Mouse (Mus musculus) intestine, embryonic 16.5 days (tissue): ENCODE data around the gene Cmtm4. TPM values are rescaled to one million over a fixed set of nuclear protein-coding genes. Genes with fewer than 3 reads are reported as not detected.

Experiments used
- ATAC-seq: fragments of 200-750 bp; cut with Nextera tagmentation; 2 replicates; pipeline ENCODE4 v1.8.0; 2017; ENCODE audit warnings: moderate TSS enrichment, moderate library complexity
- H3K27ac ChIP-seq: fragments of 300-500 bp; sonication (generic); 2 replicates; pipeline ENCODE4 v1.5.1; 2014; ENCODE audit warnings: mild to moderate bottlenecking, low read length
- H3K27me3 ChIP-seq: fragments of 300-500 bp; sonication (generic); replicated peaks from 2 replicates; pipeline ENCODE4 v1.6.1; 2014; ENCODE audit warnings: low read length, control low read depth, mixed read lengths; ENCODE audit not compliant: control insufficient read depth, insufficient read depth
- H3K36me3 ChIP-seq: fragments of 300-500 bp; sonication (generic); 2 replicates; pipeline ENCODE4 v1.6.1; 2014; ENCODE audit warnings: low read length, control low read depth; ENCODE audit not compliant: control insufficient read depth, insufficient read depth
- H3K4me1 ChIP-seq: fragments of 300-500 bp; sonication (generic); 2 replicates; pipeline ENCODE4 v1.6.1; 2014; ENCODE audit warnings: low read length, control low read depth, mixed read lengths; ENCODE audit not compliant: control insufficient read depth, insufficient read depth
- H3K4me2 ChIP-seq: fragments of 300-500 bp; sonication (generic); 2 replicates; pipeline ENCODE4 v1.6.1; 2014; ENCODE audit warnings: low read depth, low read length, control low read depth
- H3K4me3 ChIP-seq: fragments of 300-500 bp; sonication (generic); 2 replicates; pipeline ENCODE4 v1.5.1; 2014; ENCODE audit warnings: mild to moderate bottlenecking, low read length
- H3K9ac ChIP-seq: fragments of 300-500 bp; sonication (generic); 2 replicates; pipeline ENCODE4 v1.6.1; 2014; ENCODE audit warnings: low read depth, low read length
- H3K9me3 ChIP-seq: fragments of 300-500 bp; sonication (generic); 2 replicates; pipeline ENCODE4 v1.6.1; 2016; ENCODE audit warnings: low read length, control low read depth; ENCODE audit not compliant: control insufficient read depth
- WGBS: fragments of 180-500 bp; shearing (Covaris S2); extraction: QIAGEN DNeasy Blood & Tissue Kit; methylation state at CpG from one replicate; pipeline ENCODE4 v1.1.7; 2014; 5-methylcytosine and 5-hydroxymethylcytosine counted together
- polyA plus RNA-seq: library from polyadenylated mRNA; unstranded; fragments of >200 nt; fragmentation: Nextera tagmentation; extraction: Ambion mirVana; gene quantifications from 2 replicates; pipeline ENCODE4 v1.2.1, GENCODE M21; 2015

Gene Cmtm4
- polyA plus RNA-seq, 1 experiment from 2014 or later = 4.2 TPM

DNA sequence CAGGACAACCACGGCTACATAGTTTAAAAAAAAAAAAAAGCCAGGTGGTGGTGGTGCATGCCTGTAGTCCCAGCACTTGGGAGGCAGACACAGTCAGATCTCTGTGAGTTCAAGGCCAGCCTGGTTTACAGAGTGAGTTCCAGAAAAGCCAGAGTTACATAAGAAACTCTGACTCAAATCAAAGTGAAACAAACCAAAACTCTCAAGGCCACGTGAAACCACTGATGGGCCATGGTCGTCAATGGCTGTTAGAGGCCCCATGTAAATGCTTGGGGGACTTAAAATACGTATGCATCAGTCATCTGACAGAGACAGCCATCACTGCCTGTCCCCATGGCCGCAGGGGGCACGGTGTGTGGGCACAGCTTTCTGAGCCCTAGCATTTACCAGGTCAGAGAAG, 24.5 kb downstream of the Cmtm4 start:
- Histone ChIP-seq H3K27me3 (no peaks in the 10 kb centered on the region), H3K4me3 (no peak overlapping the region), H3K4me2 (no peak overlapping the region), H3K36me3 (no peaks in the 10 kb centered on the region), H3K9me3 (no peaks in the 10 kb centered on the region), H3K27ac (no peak overlapping the region), H3K4me1 (peaks cover 49% of the 10 kb centered on the region), H3K9ac (no peak overlapping the region)
- no peak for ATAC-seq
- 84% methylated on average over 6 of the region's 6 CpGs for WGBS

DNA sequence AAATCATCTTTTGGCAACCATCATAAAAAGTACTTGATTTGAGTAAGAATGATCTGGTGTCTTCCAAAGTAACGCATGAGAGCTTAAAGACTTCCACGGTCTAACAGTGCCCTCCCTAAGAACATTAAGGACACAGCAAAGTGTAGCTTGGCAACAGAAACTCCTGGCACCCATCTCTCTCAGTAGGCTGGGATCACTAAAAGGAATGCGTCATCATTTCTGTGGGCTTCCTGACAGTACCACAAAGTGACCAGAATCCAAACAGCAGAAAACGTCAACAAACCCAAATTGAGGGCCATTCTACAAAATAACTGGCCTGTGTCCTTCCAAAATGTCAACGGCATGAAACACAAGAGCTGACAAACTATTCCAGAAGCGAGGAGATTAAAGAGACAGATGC, 25.5 kb downstream of the Cmtm4 start:
- Histone ChIP-seq H3K4me1 (peaks cover 49% of the 10 kb centered on the region), H3K4me3 (no peak overlapping the region), H3K36me3 (no peaks in the 10 kb centered on the region), H3K27me3 (no peaks in the 10 kb centered on the region), H3K9ac (no peak overlapping the region), H3K27ac (no peak overlapping the region), H3K9me3 (no peaks in the 10 kb centered on the region), H3K4me2 (no peak overlapping the region)
- 62% methylated on average over 6 of the region's 6 CpGs for WGBS
- ATAC-seq = no peak

DNA sequence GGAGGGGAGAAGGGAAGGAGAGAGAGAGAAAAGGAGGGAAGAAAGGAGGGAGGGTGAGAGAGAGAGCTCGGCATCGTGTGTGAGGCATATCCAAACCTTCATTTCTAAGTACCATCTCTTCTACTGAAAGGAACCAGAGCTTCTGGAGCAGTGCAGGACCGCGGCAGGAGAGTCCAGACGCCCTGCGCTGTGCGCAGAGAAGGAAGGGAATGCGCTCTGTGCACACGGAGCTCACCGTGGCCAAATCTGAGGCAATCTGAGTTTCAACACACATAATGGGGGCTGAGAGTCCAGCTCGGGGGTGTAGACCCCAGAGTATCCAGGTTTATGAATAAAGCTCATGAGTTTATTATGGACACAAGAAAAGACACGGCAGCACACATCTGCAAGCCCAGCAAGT, 26.0 kb downstream of the Cmtm4 start:
- H3K4me2 ChIP-seq = no peak overlapping the region
- H3K27ac ChIP-seq = no peak overlapping the region
- no peaks in the 10 kb centered on the region for H3K27me3 ChIP-seq
- no peak for ATAC-seq
- H3K4me1 ChIP-seq = peaks cover 47% of the 10 kb centered on the region
- H3K36me3 ChIP-seq = no peaks in the 10 kb centered on the region
- 72% methylated on average over 12 of the region's 12 CpGs for WGBS
- no peak overlapping the region for H3K9ac ChIP-seq
- H3K4me3 ChIP-seq = no peak overlapping the region
- H3K9me3 ChIP-seq = no peaks in the 10 kb centered on the region

DNA sequence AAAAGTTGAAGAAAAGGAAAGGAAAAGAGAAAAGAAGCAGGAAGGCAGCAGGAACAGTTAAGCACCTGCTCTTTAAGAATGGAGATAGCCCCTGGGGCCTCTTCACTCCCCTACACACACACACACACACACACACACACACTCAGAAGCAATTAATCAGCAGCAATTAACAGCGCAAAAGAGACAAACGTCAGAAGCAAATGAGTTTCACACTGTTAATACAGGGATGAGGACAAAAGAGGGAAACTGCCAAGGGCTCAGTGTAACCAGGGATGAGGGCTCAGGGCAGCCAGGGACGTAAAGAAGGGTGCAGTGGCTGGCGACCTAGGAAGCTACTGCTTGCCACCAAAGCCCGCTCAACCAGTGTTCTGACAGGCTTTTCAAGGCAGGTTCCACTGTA, 28.2 kb downstream of the Cmtm4 start:
- Histone ChIP-seq H3K9me3 (no peaks in the 10 kb centered on the region), H3K4me3 (no peak overlapping the region), H3K36me3 (no peaks in the 10 kb centered on the region), H3K9ac (no peak overlapping the region), H3K27ac (no peak overlapping the region), H3K27me3 (no peaks in the 10 kb centered on the region), H3K4me1 (peaks cover 33% of the 10 kb centered on the region), H3K4me2 (no peak overlapping the region)
- no peak for ATAC-seq
- 52% methylated on average over 5 of the region's 5 CpGs for WGBS

DNA sequence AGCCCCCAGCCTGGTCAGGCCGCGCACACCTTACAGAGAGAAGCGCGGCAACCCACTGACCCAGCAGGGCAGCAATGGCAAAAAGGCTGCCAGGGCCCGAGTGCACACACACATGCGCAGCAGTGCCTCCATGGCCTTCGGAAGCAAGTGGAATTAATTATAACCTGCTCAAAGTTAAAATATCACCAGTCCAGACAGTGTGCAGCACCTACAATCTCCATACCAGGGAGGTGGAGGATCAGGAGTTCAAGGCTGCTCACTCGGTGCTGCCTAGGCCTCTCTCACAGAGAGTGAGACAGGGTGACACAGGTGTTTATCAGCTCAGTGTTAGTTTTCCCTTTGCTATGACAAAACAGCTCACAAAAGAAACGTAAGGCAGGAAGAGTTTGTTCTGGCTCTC, 29.9 kb downstream of the Cmtm4 start:
- peaks cover 33% of the 10 kb centered on the region for H3K4me1 ChIP-seq
- no peaks in the 10 kb centered on the region for H3K9me3 ChIP-seq
- no peaks in the 10 kb centered on the region for H3K27me3 ChIP-seq
- WGBS = 80% methylated on average over 9 of the region's 9 CpGs
- no peak overlapping the region for H3K9ac ChIP-seq
- H3K4me2 ChIP-seq = no peak overlapping the region
- no peak overlapping the region for H3K4me3 ChIP-seq
- no peaks in the 10 kb centered on the region for H3K36me3 ChIP-seq
- ATAC-seq = peak; percentile 86
- peak overlapping the region; percentile 55 for H3K27ac ChIP-seq

DNA sequence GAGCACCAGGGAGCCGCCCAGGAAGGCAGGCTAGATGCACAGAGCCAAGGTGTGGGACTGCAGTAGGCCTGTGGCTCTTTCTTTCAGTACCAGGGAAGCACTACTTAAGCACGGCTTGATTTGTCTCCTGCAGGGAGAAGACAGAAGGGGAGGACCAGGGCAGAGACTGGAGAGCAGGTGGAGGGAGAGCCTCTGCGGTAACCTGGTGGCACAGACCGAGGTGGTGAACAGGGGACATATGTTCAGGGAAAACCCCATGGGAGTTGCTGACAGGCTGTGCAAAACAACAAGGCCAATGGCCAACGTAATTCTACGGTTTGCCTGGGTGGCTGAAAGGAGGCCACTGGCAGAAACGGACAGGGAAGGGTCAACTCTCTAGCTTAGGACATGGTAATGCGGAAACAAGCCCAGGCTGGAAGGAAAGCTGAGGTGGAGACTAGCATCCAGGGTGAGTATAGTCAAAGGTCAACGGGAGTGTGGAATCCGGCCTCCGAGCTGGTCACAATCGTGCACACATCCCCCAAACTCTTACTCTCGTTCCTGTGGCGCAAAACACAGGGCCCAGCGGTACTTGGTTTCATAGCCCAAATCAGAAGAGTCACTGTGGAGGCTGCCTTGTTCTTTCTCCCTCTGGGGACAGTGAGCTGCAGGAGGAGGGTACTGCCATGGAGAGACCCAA, 35.7 kb downstream of the Cmtm4 start:
- Histone ChIP-seq H3K9ac (no peak overlapping the region), H3K4me1 (peaks cover 9% of the 10 kb centered on the region), H3K36me3 (no peaks in the 10 kb centered on the region; the same call in 1 of the 2 replicates), H3K27ac (no peak overlapping the region), H3K4me3 (no peak overlapping the region), H3K4me2 (no peak overlapping the region), H3K9me3 (no peaks in the 10 kb centered on the region), H3K27me3 (no peaks in the 10 kb centered on the region)
- peak; percentile 32; the same call in 1 of the 2 replicates for ATAC-seq
- 78% methylated on average over 15 of the region's 15 CpGs for WGBS

DNA sequence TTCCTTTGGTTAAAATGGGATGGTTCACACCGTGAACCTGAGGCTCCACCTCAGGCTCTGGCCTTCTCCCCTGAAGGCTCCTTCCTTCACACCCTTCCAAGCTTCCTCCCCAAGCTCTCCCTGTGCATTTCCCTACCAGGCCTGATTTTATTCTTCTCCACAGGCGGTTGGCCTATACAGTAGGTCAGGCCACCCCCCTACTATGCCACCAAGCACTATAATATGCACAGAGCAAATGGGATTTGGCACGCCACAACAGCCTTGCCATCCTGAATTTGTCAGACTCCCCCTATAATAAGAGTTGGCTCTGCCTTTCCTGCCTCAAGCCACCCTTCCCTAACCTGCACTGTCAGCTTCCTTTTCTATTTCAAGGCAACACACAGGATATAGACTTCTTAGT, 37.0 kb downstream of the Cmtm4 start:
- Histone ChIP-seq H3K27ac (no peak overlapping the region), H3K9ac (no peak overlapping the region), H3K9me3 (no peaks in the 10 kb centered on the region), H3K27me3 (no peaks in the 10 kb centered on the region), H3K4me3 (no peak overlapping the region), H3K4me2 (no peak overlapping the region), H3K4me1 (peaks cover 8% of the 10 kb centered on the region; the same call in 1 of the 2 replicates), H3K36me3 (no peaks in the 10 kb centered on the region; the same call in 1 of the 2 replicates)
- ATAC-seq = no peak
- 79% methylated on average over 3 of the region's 3 CpGs for WGBS

DNA sequence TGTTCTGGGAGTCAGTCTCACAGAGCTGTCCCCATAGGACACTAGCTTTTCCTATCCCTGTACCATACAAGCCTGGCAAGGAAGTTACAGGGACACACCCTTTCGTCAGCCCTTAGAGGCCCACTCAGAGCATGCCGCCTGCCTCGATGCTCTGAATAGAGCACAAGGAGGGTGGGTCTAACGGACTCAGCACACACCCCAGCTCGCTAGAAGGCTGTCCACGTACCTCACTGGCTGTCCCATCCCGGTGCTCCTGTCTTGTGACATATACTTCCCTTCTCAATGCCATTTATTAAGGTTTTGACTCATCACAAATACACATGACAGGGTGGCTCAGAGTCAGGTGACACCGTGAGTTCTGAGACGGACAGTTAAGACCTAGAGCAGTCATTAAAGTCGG, 41.1 kb downstream of the Cmtm4 start:
- H3K36me3 ChIP-seq = no peaks in the 10 kb centered on the region; the same call in 1 of the 2 replicates
- no peak overlapping the region for H3K4me3 ChIP-seq
- no peaks in the 10 kb centered on the region for H3K9me3 ChIP-seq
- H3K9ac ChIP-seq = no peak overlapping the region
- no peak overlapping the region for H3K27ac ChIP-seq
- H3K4me1 ChIP-seq = no peaks in the 10 kb centered on the region
- no peaks in the 10 kb centered on the region for H3K27me3 ChIP-seq
- H3K4me2 ChIP-seq = no peak overlapping the region
- ATAC-seq = peak; percentile 63
- WGBS = 83% methylated on average over 10 of the region's 10 CpGs

DNA sequence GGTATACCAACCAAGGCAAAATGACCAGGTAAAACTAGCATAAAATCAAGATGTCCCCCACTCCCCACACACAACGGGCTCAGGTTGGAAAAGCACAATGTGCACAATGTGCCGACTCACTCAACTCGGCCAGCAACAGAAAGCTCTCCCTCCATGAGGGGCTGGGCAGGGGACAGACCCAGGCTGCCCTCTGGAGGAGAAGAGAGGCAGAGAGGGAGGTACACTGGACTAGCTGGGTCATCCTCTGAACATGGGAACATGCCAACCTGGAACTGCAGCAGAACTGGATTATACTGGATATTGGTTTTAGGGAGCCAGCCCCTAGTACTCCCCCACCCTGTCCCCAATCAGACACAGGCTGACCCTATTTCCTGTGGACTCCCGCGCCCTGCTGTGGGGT, 42.4 kb downstream of the Cmtm4 start:
- ATAC-seq = no peak
- Histone ChIP-seq H3K4me1 (no peaks in the 10 kb centered on the region), H3K4me3 (no peak overlapping the region), H3K27ac (no peak overlapping the region), H3K9ac (no peak overlapping the region), H3K9me3 (no peaks in the 10 kb centered on the region), H3K36me3 (no peaks in the 10 kb centered on the region; the same call in 1 of the 2 replicates), H3K27me3 (no peaks in the 10 kb centered on the region), H3K4me2 (no peak overlapping the region)
- WGBS = 68% methylated on average over 5 of the region's 5 CpGs

DNA sequence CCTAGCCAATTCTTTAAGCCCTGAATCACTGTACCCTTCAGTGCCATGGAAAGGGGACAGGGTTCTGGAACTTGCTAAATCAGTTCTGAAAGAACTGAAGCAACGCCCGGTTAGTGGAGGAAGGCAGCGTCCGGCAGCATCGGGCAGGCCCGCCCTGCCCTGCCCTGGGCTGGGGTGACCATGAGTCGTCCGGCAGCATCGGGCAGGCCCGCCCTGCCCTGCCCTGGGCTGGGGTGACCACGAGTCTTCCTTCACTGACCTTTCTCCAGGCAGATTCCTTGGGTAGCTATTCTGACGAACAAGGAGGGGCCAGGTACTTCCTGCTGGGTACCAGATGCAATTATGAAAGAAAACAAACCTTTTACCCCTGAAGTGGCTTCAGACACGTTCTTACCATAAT, 45.6 kb downstream of the Cmtm4 start:
- no peaks in the 10 kb centered on the region for H3K27me3 ChIP-seq
- ATAC-seq = peak; percentile 37; the same call in 1 of the 2 replicates
- H3K4me2 ChIP-seq = no peak overlapping the region
- H3K4me1 ChIP-seq = no peaks in the 10 kb centered on the region
- WGBS = 70% methylated on average over 13 of the region's 13 CpGs
- H3K4me3 ChIP-seq = no peak overlapping the region
- H3K9ac ChIP-seq = no peak overlapping the region
- H3K27ac ChIP-seq = no peak overlapping the region
- H3K36me3 ChIP-seq = peaks cover 5% of the 10 kb centered on the region
- H3K9me3 ChIP-seq = no peaks in the 10 kb centered on the region
